7 mouse cellular contexts compared by ENCODE assay signal in the genomic region with DNA sequence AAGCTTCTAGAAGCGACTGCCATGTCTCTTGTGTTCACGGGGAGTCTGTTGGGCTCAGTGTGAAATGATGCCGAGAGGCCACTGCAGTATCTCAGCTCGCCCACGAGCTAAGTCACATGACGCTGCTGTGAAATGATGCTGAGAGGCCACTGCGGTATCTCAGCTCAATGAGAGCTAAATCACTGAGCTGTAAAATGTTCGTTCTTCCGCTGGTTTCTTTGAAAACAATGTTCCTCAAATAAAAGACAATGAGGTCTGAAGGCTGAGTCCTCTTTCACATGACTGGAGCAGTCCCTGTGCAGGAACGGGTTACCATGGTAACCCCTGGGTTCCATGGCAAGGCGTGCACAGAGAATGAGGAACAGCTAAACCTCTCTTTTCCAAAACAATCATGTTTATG. TPM values are rescaled to one million over a fixed set of nuclear protein-coding genes. Genes with fewer than 3 reads are reported as not detected.
A peak's percentile ranks its signal among the peaks of the same experiment; 100 is the strongest.
DNase-seq lines count a peak whose midpoint lies in the region; ATAC-seq and TF ChIP-seq lines count a peak whose summit lies in the region.

No protein-coding gene starts in this region.

- no peak for TF ChIP-seq CTCF in left cerebral cortex, adult 2 months (IDR thresholded peaks at IDR 0.05)

- no peaks in the 10 kb centered on the region for H3K27me3 ChIP-seq in forebrain, embryonic 15.5 days

- 2% methylated on average over 11 of the region's 11 CpGs for WGBS in forebrain, embryonic 15.5 days

- peak overlapping the region; percentile 49 for H3K4me2 ChIP-seq in forebrain, embryonic 15.5 days (replicated peaks)

- H3K36me3 ChIP-seq in forebrain, embryonic 15.5 days: no peaks in the 10 kb centered on the region

- intact Hi-C loops in left cerebral cortex, adult 2 months (cut with DNase I): no loop called here

- peak; percentile 72 for DNase-seq in cerebellum, adult 9-10 months
- peak; percentile 40 to 50 for DNase-seq in left cerebral cortex, adult 2 months (ENCODE audit: extremely low spot score in 1 of 2, low spot score in 2 of 2)
- peak; percentile 67 for DNase-seq in right cerebral cortex, adult 18-20 months
- no peak for DNase-seq in lung, postnatal 36 days
- no peak for DNase-seq in adrenal gland, postnatal 25 days

- no peaks in the 10 kb centered on the region for H3K9me3 ChIP-seq in forebrain, embryonic 15.5 days

- H3K27ac ChIP-seq in forebrain, embryonic 15.5 days (replicated peaks): peak overlapping the region; percentile 87
- peak overlapping the region; percentile 83 for H3K27ac ChIP-seq in left cerebral cortex, adult 2 months

- peak overlapping the region; percentile 37 for H3K4me3 ChIP-seq in forebrain, embryonic 15.5 days
- H3K4me3 ChIP-seq in left cerebral cortex, adult 2 months: peak overlapping the region; percentile 2; the same call in 1 of the 2 replicates

- peak overlapping the region; percentile 42 for H3K9ac ChIP-seq in forebrain, embryonic 15.5 days (replicated peaks)

- H3K4me1 ChIP-seq in forebrain, embryonic 15.5 days: peaks cover 22% of the 10 kb centered on the region

- ATAC-seq in forebrain, embryonic 15.5 days (replicated peaks): peak; percentile 87
- ATAC-seq in megakaryocyte-erythroid progenitor cell, adult 5-6 weeks (replicated peaks; ENCODE audit: low FRiP score, low TSS enrichment, poor library complexity, severe bottlenecking): no peak

RNA-seq across cellular contexts. Expression of gene Lonrf2, which starts 11.5 kb away (rescaled TPM):
- 12.6 and 13.3 TPM in 2 replicates for polyA plus RNA-seq in forebrain, embryonic 15.5 days (2015; fragmentation: Nextera tagmentation; extraction: Ambion mirVana)
- total RNA-seq in left cerebral cortex, adult 2 months (2021): 100 to 1,000 TPM; 120 to 123 TPM
- total RNA-seq in megakaryocyte-erythroid progenitor cell, adult 5-6 weeks (2014; fragmentation: Nextera tagmentation): 0.79 and 2.3 TPM in 2 replicates
- 0.30 and 1.8 TPM in 2 replicates for total RNA-seq in megakaryocyte-erythroid progenitor cell, adult 5-6 weeks (2017)
- total RNA-seq in adrenal gland, postnatal 25 days (2021): 5.7 and 7.8 TPM in 2 replicates

RNA-seq across cellular contexts. Expression of gene Chst10, which starts 50.0 kb away (rescaled TPM):
- polyA plus RNA-seq in forebrain, embryonic 15.5 days (2015; fragmentation: Nextera tagmentation; extraction: Ambion mirVana): 50.7 and 50.9 TPM in 2 replicates
- 10 to 100 TPM; 65.1 to 66.4 TPM for total RNA-seq in left cerebral cortex, adult 2 months (2021)
- 10.0 and 12.8 TPM in 2 replicates for total RNA-seq in megakaryocyte-erythroid progenitor cell, adult 5-6 weeks (2014; fragmentation: Nextera tagmentation)
- total RNA-seq in megakaryocyte-erythroid progenitor cell, adult 5-6 weeks (2017): 1.2 and 1.4 TPM in 2 replicates
- total RNA-seq in adrenal gland, postnatal 25 days (2021): 1.5 and 1.9 TPM in 2 replicates

Comparison
In these comparisons a context has a peak if more than half of its experiments do, and no peak if none do; other contexts are left out.
1. DNase-seq: peak in cerebellum, adult 9-10 months (single experiment), left cerebral cortex, adult 2 months (2 of 2) and right cerebral cortex, adult 18-20 months (single experiment); none in lung, postnatal 36 days (single experiment) and adrenal gland, postnatal 25 days (single experiment).
2. RNA of gene Lonrf2, which starts 11.5 kb away (total RNA-seq): 120 to 123 TPM in left cerebral cortex, adult 2 months; 5.7 to 7.8 TPM in adrenal gland, postnatal 25 days and 0.30 to 2.3 TPM in megakaryocyte-erythroid progenitor cell, adult 5-6 weeks; every median in the first group is over 10 times any median in the second.
3. RNA of gene Chst10, which starts 50.0 kb away (total RNA-seq): 65.1 to 66.4 TPM in left cerebral cortex, adult 2 months; 1.2 to 12.8 TPM in megakaryocyte-erythroid progenitor cell, adult 5-6 weeks and 1.5 to 1.9 TPM in adrenal gland, postnatal 25 days; every median in the first group is over 4 times any median in the second.